Mouse (Mus musculus): ENCODE results near the gene Arhgef19.

The Arhgef19 gene

GRCm38 (mm10) chr4:141238492-141239387 lies 559 bp upstream of the Arhgef19 start:
- no peak for DNase-seq (ENCODE audit: low read depth)

GRCm38 (mm10) chr4:141240617-141241016 lies 1.3 kb downstream of the Arhgef19 start:
- no peak for DNase-seq (ENCODE audit: low read depth)

GRCm38 (mm10) chr4:141241861-141242260 lies 2.6 kb downstream of the Arhgef19 start:
- no peak for DNase-seq (ENCODE audit: low read depth)

- no peak for DNase-seq (ENCODE audit: low read depth)
These were observed 3.4 kb downstream of the Arhgef19 start for GRCm38 (mm10) chr4:141242651-141243241.

DNA sequence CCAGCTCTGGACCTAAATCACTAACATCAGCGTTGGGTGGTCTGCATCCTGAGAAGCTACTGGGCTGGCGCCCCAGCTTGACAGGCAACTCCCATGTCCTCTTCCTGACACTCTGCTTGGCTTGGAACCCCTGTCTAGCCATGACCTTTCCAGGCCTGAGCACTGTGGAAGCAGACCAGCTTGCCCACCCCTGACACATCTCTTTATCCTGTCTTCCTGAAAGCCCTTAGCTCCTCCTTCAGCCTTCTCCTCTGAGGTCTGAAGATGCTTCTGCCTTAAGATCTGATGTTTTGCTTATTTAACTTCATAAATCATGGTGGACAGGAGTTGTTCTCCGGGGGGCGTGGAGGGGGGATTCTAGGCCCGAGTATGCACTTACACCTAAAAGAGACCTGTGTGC lies 4.3 kb downstream of the Arhgef19 start:
- no peak for DNase-seq (ENCODE audit: low read depth)

- no peak for DNase-seq (ENCODE audit: low read depth)
These were observed 5.1 kb downstream of the Arhgef19 start for GRCm38 (mm10) chr4:141244401-141244800.

- DNase-seq (ENCODE audit: low read depth), result no peak
These were observed 5.7 kb downstream of the Arhgef19 start for GRCm38 (mm10) chr4:141244931-141245425.

DNA sequence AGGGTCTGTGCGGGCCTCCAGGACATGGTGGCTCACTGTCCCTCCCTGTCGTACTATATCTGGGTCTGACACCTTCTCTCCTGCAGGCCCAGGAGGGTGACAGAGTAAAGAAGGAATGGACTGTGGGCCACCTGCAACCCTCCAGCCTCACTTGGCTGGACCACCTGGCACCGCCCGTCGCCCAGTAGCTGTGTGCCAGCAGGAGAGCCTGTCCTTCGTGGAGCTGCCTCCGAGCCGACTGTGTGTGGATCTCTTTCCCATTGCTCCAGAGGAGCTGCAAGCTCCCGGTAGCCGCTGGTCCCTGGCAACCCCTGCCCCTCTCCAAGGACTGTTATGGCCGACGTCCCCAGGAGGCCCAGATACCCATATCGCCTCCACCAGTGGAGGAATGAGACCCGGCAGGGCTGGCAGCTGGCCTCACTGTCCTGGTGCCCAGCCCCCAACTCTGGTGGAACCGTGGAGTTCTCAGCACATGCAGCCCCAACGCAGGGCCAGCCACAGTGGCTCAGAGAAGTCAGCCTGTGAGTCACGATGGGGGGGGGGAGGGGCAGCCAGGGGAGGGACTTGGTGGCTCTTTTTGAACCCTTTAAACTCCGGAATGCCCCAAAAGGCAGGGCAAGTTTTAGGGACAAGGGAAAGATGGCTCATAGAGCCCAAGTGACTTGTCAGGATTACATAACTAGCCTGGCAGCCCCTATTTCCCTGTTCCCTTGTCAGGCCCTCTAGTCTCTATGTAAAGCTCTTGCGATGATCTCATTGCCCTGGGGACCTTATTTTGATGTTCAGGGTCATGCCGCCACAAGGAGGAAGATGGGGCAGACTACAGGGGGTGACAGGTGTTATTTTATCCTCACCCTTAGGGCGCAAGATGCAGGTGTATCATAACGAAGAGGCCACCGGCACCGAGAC lies 7.0 kb downstream of the Arhgef19 start:
- DNase-seq (ENCODE audit: low read depth), result no peak

GRCm38 (mm10) chr4:141246998-141247350 lies 7.7 kb downstream of the Arhgef19 start:
- DNase-seq (ENCODE audit: low read depth), result no peak

DNA sequence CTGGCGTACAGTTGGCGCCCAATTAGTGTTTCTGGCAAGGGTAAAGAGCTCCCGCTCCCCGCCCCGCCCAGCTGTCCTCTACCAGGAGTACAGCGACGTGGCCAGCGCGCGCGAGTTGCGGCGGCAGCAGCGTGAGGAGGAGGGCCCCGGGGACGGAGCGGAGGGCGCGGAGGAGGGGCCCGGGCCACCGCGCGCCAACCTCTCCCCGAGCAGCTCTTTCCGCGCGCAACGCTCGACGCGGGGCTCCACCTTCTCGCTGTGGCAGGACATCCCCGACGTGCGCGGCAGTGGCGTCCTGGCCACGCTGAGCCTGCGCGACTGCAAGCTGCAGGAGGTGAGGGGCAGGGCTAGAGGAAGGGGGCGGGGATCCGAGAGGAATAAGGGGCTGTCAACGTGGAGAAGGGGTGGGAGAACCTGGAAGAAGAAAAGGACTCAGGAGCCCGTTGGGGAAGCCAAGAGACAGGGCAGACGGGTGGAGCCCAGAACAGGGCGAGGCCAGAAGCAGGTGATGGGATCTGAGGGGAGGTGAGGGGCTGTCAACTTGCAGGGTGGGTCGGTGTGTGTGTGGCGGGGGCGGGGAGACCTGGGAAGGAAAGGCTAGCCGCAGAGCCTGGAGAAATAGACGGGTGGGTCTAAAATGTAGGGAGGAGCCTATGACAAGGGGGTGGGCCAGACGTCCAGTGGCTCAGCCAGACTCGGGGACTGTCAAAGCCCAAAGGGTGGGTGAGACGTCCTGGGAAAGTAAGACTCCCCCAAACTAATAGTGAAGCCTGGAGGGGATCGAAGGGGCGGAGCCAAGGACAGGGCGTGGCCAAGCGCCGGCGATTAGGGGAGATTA lies 8.7 kb downstream of the Arhgef19 start:
- DNase-seq (ENCODE audit: low read depth), result no peak

- DNase-seq (ENCODE audit: low read depth), result no peak
These were observed 9.3 kb downstream of the Arhgef19 start for GRCm38 (mm10) chr4:141248614-141248978.

DNA sequence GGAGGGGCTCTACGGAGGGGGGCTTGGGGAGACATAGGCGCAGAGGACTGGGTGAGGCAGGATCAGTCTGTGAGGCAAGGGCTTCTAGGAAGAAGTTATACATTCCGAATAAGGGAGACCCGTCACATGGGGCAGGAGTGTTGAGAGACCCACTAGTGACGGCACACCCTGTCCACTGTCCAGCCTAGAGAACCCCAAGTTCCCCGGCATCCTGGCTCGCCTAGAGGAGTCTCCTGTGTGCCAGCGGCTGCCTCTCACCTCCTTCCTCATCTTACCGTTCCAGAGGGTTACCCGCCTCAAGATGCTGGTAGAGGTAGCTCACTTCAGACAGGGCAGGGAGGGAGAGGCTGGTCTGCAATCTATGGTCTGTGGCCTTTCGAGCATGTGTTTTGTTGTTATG lies 10.1 kb downstream of the Arhgef19 start:
- no peak for DNase-seq (ENCODE audit: low read depth)

- DNase-seq (ENCODE audit: low read depth), result no peak
These were observed 11.8 kb downstream of the Arhgef19 start for GRCm38 (mm10) chr4:141251071-141251470.

GRCm38 (mm10) chr4:141252641-141253040 lies 13.3 kb downstream of the Arhgef19 start:
- no peak for DNase-seq (ENCODE audit: low read depth)

- no peak for DNase-seq (ENCODE audit: low read depth)
These were observed 14.9 kb downstream of the Arhgef19 start for GRCm38 (mm10) chr4:141254234-141254633.

GRCm38 (mm10) chr4:141257440-141257839 lies 18.1 kb downstream of the Arhgef19 start:
- DNase-seq (ENCODE audit: low read depth), result no peak

DNA sequence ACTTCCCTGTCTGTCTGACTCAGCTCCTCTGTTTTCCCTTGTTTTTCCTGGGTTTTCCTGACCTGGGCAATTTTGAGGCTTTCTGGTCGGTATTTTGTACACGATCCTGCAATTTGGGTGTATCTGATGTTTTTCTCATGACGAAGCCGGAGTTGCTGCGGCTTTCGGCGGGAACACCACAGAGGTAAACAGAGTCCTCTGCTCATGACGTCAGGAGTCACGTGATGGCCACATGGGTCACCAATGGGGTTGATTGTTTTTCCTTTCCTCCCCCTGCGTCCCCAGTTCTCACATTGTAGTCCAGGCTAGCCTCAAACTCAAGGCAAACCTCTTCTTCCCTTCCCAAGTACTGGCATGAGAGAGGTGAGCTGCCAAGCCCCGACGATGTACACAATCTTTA lies 20.1 kb downstream of the Arhgef19 start:
- DNase-seq (ENCODE audit: low read depth), result no peak

DNA sequence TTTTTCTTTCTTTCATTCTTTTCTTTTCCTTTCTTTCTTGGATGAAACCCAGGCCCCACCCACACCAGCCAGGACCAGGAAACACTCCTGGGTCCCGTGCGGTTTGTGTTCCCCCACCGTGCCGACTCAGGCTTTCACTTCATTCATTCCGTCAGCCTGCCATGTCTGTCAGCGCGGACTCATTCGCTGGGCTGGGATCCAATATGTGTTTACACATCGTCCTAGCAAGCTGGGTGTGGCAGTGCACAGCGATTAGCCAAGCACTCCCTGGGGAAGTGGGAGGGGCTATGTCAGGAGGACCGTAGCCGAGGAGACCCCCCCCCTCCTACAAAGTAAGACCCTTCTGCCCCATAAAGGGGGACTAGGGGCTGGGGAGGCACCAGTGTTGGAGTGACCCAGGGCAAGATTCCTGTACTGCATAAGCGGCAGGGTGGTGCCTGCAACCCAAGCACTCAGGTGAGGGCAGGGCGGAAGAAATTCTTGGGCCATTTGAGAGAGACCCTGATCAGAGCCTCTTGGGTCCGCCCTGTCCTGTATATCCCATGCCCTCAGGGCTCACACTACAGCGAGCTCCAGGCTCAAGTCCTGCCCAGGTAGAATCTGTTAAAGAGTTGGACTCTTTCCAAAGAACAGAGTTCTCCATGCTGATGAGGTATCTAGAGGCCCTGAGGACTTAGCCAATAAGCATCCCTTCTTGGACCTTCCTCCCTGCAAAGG lies 20.9 kb downstream of the Arhgef19 start:
- no peak for DNase-seq (ENCODE audit: low read depth)

GRCm38 (mm10) chr4:141262906-141263637 lies 23.8 kb downstream of the Arhgef19 start:
- DNase-seq (ENCODE audit: low read depth), result no peak

GRCm38 (mm10) chr4:141265979-141266637 lies 26.8 kb downstream of the Arhgef19 start:
- no peak for DNase-seq (ENCODE audit: low read depth)
